Mouse (Mus musculus): ENCODE measurements around the gene Psmc5. TPM values are rescaled to one million over a fixed set of nuclear protein-coding genes. Genes with fewer than 3 reads are reported as not detected.

Gene Psmc5
- total RNA-seq, 1 experiment from 2014 or later, result 86.0 TPM

GRCm38 (mm10) chr11:106286987-106287386 is 31.0 kb downstream of the Psmc5 start:
- no peak for ATAC-seq (replicated peaks in 1 of 2; ENCODE audit: insufficient read depth in 1 of 2, low FRiP score in 2 of 2, low TSS enrichment in 1 of 2, low read depth in 1 of 2, poor library complexity in 2 of 2, severe bottlenecking in 2 of 2)

- ATAC-seq (replicated peaks in 1 of 2; ENCODE audit: insufficient read depth in 1 of 2, low FRiP score in 2 of 2, low TSS enrichment in 1 of 2, low read depth in 1 of 2, poor library complexity in 2 of 2, severe bottlenecking in 2 of 2), result no peak
These were observed 33.4 kb downstream of the Psmc5 start for GRCm38 (mm10) chr11:106289369-106289768.

DNA sequence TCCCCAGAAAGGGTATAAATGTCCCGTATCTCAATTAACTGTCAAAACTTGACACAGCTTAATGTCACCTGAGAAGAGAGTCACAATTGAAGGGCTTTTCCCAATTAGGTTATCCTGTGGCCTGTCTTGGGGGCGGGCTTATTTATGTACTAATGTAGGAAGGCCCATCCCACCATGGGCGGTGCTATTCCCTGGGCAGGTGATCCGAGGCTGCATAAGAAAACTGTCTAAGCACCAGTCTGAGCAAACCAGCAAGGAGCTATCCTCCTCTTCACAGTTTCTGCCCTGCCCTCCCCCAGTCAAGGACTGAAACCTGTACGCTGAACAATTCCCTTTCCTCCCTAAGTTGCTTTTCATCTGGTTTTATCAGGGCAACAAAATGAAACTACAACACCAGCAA is 34.4 kb downstream of the Psmc5 start:
- no peak for ATAC-seq (replicated peaks in 1 of 2; ENCODE audit: insufficient read depth in 1 of 2, low FRiP score in 2 of 2, low TSS enrichment in 1 of 2, low read depth in 1 of 2, poor library complexity in 2 of 2, severe bottlenecking in 2 of 2)

GRCm38 (mm10) chr11:106291861-106292260 is 35.9 kb downstream of the Psmc5 start:
- ATAC-seq (replicated peaks in 1 of 2; ENCODE audit: insufficient read depth in 1 of 2, low FRiP score in 2 of 2, low TSS enrichment in 1 of 2, low read depth in 1 of 2, poor library complexity in 2 of 2, severe bottlenecking in 2 of 2), result no peak

DNA sequence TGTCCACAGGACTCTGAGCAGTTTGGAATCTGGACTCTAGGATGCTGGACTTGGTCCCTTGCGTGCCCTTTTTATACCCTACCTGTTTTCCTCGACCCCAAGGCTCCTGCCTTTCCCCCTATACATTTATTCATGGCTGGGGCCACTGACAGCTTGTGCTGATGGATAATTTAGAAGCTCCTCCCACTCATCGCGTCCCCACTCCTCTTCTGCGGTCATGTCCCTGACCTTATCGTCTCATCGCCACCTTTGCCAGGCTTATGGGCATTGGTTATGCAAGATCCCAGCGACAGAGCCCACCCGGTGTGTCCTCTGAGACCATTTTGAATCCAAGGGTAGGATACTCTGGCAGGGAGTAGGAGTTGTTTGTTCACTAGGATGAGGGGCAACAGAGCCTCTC is 45.8 kb downstream of the Psmc5 start, which contains the start of gene Gh:
Gene Gh, minus strand, starts transcription at position 101 of the 400 bp plus-strand sequence.
- ATAC-seq (replicated peaks in 1 of 2; ENCODE audit: insufficient read depth in 1 of 2, low FRiP score in 2 of 2, low TSS enrichment in 1 of 2, low read depth in 1 of 2, poor library complexity in 2 of 2, severe bottlenecking in 2 of 2), result no peak

- peak; percentile 84 to 85 for ATAC-seq (replicated peaks in 1 of 2; ENCODE audit: insufficient read depth in 1 of 2, low FRiP score in 2 of 2, low TSS enrichment in 1 of 2, low read depth in 1 of 2, poor library complexity in 2 of 2, severe bottlenecking in 2 of 2)
These were observed 46.7 kb downstream of the Psmc5 start for GRCm38 (mm10) chr11:106302634-106303033.

DNA sequence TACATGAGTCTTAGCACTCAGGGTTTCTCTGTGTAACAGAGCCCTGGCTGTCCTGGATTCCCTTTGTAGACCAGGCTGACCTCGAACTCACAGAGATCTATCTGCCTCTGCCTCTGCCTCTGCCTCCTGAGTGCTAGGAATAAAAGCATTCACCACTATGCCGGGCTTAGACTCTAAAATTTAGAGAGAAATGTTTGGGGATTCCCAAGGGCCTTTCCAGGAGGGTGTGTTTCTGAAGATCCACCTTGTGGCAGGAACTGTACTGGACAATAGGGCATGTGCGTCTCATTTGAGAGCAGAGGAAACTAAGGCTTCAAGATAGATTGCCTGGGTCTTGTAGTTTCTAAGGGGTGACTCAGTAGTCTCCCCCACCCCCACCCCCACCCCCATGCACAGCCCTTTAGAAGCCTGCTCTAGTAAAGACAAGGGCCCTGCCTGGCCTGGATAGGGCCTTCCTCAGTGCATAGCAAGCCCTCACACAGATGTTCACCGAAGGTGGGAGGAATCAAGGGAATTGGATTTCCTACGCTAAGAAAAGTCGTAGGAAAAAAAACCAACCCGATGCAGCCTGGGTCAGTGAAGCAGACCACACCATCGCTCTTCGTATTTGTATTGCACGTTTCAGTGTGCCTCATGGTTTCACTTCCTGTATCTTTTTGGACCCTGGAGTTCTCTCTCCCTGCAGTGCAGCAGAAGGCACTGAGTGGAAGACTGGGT is 49.6 kb downstream of the Psmc5 start:
- no peak for ATAC-seq (replicated peaks in 1 of 2; ENCODE audit: insufficient read depth in 1 of 2, low FRiP score in 2 of 2, low TSS enrichment in 1 of 2, low read depth in 1 of 2, poor library complexity in 2 of 2, severe bottlenecking in 2 of 2)

DNA sequence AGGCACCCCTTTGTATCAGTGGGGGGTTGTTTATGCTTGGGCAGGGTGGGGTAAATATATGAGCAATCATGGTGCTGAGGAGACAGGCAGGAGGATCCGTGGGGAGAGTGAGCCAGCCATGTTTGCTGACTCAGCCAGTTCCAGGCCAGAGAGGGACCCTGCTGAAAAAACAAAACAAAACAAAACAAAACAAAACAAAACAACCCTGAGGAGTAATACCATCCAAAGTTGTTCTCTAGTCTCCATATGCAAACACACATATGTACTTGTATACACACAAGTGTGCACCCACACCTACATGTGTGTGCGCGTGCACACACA is 50.1 kb downstream of the Psmc5 start:
- no peak for ATAC-seq (replicated peaks in 1 of 2; ENCODE audit: insufficient read depth in 1 of 2, low FRiP score in 2 of 2, low TSS enrichment in 1 of 2, low read depth in 1 of 2, poor library complexity in 2 of 2, severe bottlenecking in 2 of 2)

DNA sequence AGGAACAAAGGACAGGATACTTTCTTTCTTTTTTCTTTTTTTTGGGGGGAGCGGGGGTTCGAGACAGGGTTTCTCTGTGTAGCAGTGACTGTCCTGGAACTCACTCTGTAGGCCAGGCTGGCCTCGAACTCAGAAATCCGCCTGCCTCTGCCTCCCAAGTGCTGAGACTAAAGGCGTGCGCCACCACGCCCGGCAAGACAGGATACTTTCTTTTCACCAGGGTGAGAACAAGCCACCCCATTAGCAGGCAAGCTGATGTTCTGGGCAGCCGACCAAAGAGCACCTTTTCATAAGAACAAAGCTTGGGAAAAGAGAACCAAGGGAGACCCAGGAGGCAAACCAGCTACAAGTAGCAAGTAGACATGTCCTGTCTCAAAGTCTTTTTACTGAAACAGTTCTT is 50.8 kb downstream of the Psmc5 start:
- ATAC-seq (replicated peaks in 1 of 2; ENCODE audit: insufficient read depth in 1 of 2, low FRiP score in 2 of 2, low TSS enrichment in 1 of 2, low read depth in 1 of 2, poor library complexity in 2 of 2, severe bottlenecking in 2 of 2), result no peak

GRCm38 (mm10) chr11:106307432-106307831 is 51.5 kb downstream of the Psmc5 start:
- ATAC-seq (replicated peaks in 1 of 2; ENCODE audit: insufficient read depth in 1 of 2, low FRiP score in 2 of 2, low TSS enrichment in 1 of 2, low read depth in 1 of 2, poor library complexity in 2 of 2, severe bottlenecking in 2 of 2), result no peak

DNA sequence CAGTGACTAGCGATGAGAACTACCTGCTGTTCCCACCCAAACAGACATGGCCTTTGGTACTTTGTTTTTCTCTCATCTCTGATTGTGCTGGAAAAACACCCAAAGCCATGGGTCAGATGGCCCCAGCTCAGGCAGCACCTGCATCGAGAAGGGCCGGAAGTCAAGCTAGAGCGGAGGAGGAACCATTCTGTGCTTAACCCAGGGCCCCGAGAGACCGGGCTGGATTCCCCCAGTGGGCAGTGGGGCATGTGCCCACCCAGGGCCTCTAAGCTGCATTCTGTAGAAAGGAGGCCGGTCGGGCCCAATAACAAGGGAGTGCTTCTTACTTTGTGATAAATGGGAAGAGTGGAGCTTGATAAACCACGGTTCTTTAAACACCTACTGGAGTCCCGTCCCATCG is 52.2 kb downstream of the Psmc5 start:
- ATAC-seq (replicated peaks in 1 of 2; ENCODE audit: insufficient read depth in 1 of 2, low FRiP score in 2 of 2, low TSS enrichment in 1 of 2, low read depth in 1 of 2, poor library complexity in 2 of 2, severe bottlenecking in 2 of 2), result no peak

DNA sequence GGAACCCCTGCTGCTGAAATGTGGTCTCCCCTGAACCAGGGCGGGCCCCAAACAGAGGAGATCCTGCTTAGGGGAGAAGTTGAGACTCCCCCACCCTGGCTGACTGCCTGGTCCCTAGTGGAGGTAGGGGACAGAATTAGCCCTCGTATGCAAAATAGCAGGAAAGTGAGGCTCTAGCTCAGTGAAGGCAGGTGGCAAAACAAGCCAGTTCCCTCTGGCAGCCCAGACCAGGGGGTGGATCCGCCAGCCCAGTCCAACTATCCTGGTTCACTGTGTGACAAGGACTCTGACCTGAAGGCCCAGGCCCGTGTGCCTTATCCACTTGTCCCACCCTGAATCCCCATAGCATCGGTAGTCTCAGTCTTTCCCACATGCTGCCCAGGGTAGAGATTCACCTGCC is 54.2 kb downstream of the Psmc5 start:
- no peak for ATAC-seq (replicated peaks in 1 of 2; ENCODE audit: insufficient read depth in 1 of 2, low FRiP score in 2 of 2, low TSS enrichment in 1 of 2, low read depth in 1 of 2, poor library complexity in 2 of 2, severe bottlenecking in 2 of 2)

Other genes with a start within 250 kb of the Psmc5 start
- gene Kcnh6, start 248.0 kb upstream of the Psmc5 start, total RNA-seq (2017), result 0.50 TPM in 1 of 2 replicates, not detected in the other
- 51.7 and 67.6 TPM in 2 replicates for gene Dcaf7, start 219.3 kb upstream of the Psmc5 start, total RNA-seq (2017)
- gene Taco1, start 190.1 kb upstream of the Psmc5 start, total RNA-seq (2017), result 10.2 and 12.8 TPM in 2 replicates
- gene Map3k3, start 171.5 kb upstream of the Psmc5 start, total RNA-seq (2017), result 37.0 and 42.3 TPM in 2 replicates
- gene Gm10840, start 95.3 kb upstream of the Psmc5 start, total RNA-seq (2017), result 13.6 TPM in 1 of 2 replicates, not detected in the other
- gene Limd2, start 95.3 kb upstream of the Psmc5 start, total RNA-seq (2017), result 39.7 and 57.2 TPM in 2 replicates
- 18.2 and 21.7 TPM in 2 replicates for gene Strada, start 54.0 kb upstream of the Psmc5 start, total RNA-seq (2017)
- gene Ccdc47, start 39.8 kb upstream of the Psmc5 start, total RNA-seq (2017), result 186 and 253 TPM in 2 replicates
- gene Ddx42, start 39.2 kb upstream of the Psmc5 start, total RNA-seq (2017), result 106 and 108 TPM in 2 replicates
- 124 and 147 TPM in 2 replicates for gene Ftsj3, start 75 bp upstream of the Psmc5 start, total RNA-seq (2017)
- gene Smarcd2, start 16.8 kb downstream of the Psmc5 start, total RNA-seq (2017), result 200 and 274 TPM in 2 replicates
- gene Tcam1, start 20.5 kb downstream of the Psmc5 start, total RNA-seq (2017), result 3.6 and 4.0 TPM in 2 replicates
- gene Gh, start 45.7 kb downstream of the Psmc5 start, total RNA-seq (2017), result not detected in 2 replicates
- 15.9 and 30.2 TPM in 2 replicates for gene Cd79b, start 58.6 kb downstream of the Psmc5 start, total RNA-seq (2017)
- gene Scn4a, start 97.1 kb downstream of the Psmc5 start, total RNA-seq (2017), result not detected in 2 replicates
- not detected in 2 replicates for gene Prr29, start 109.3 kb downstream of the Psmc5 start, total RNA-seq (2017)
- 49.3 and 87.8 TPM in 2 replicates for gene Icam2, start 131.9 kb downstream of the Psmc5 start, total RNA-seq (2017)
- gene Ern1, start 231.7 kb downstream of the Psmc5 start, total RNA-seq (2017), result 35.9 and 65.9 TPM in 2 replicates

Data from hematopoietic stem cell, adult 5-6 weeks (primary cell).